Mouse (Mus musculus) urinary bladder, postnatal 36 days (tissue): ENCODE results near the gene B3gnt2.

Experiments used
- DNase-seq, 2 experiments: peaks; one replicate each; pipeline ENCODE4 v3.0.0; 2022; ENCODE audit warnings: low spot score in 2 of 2, mixed read lengths in 1 of 2

Gene B3gnt2

GRCm38 (mm10) chr11:22860335-22861227, at the start of gene B3gnt2:
Gene B3gnt2, minus strand, starts transcription at chr11:22860961.
- peak; percentile 58 to 66 for DNase-seq

GRCm38 (mm10) chr11:22906453-22906865, 45.7 kb upstream of the B3gnt2 start:
- no peak for DNase-seq

- DNase-seq = no peak
Measured at GRCm38 (mm10) chr11:22902923-22903322, 42.2 kb upstream of the B3gnt2 start.

GRCm38 (mm10) chr11:22900041-22900440, 39.3 kb upstream of the B3gnt2 start:
- no peak for DNase-seq

- no peak for DNase-seq
Measured at GRCm38 (mm10) chr11:22897642-22898041, 36.9 kb upstream of the B3gnt2 start.

GRCm38 (mm10) chr11:22897127-22897526, 36.4 kb upstream of the B3gnt2 start:
- DNase-seq = no peak

GRCm38 (mm10) chr11:22893075-22893474, 32.3 kb upstream of the B3gnt2 start:
- DNase-seq = no peak

- no peak for DNase-seq
Measured at GRCm38 (mm10) chr11:22892466-22892865, 31.7 kb upstream of the B3gnt2 start.

GRCm38 (mm10) chr11:22891876-22892275, 31.1 kb upstream of the B3gnt2 start:
- peak in 1 of 2 experiments; percentile 38 for DNase-seq

- DNase-seq = no peak
Measured at GRCm38 (mm10) chr11:22891242-22891641, 30.5 kb upstream of the B3gnt2 start.

GRCm38 (mm10) chr11:22889224-22889623, 28.5 kb upstream of the B3gnt2 start:
- DNase-seq = no peak

- DNase-seq = no peak
Measured at GRCm38 (mm10) chr11:22886991-22887390, 26.2 kb upstream of the B3gnt2 start.

- no peak for DNase-seq
Measured at GRCm38 (mm10) chr11:22885350-22885749, 24.6 kb upstream of the B3gnt2 start.

GRCm38 (mm10) chr11:22883676-22884075, 22.9 kb upstream of the B3gnt2 start:
- DNase-seq = no peak

- DNase-seq = no peak
Measured at GRCm38 (mm10) chr11:22882926-22883325, 22.2 kb upstream of the B3gnt2 start.

- DNase-seq = no peak
Measured at GRCm38 (mm10) chr11:22880383-22881172, 19.8 kb upstream of the B3gnt2 start.

- no peak for DNase-seq
Measured at GRCm38 (mm10) chr11:22879645-22880044, 18.9 kb upstream of the B3gnt2 start.

- no peak for DNase-seq
Measured at GRCm38 (mm10) chr11:22876680-22877330, 16.0 kb upstream of the B3gnt2 start.

GRCm38 (mm10) chr11:22875279-22875678, 14.5 kb upstream of the B3gnt2 start:
- no peak for DNase-seq

- no peak for DNase-seq
Measured at GRCm38 (mm10) chr11:22874747-22875146, 14.0 kb upstream of the B3gnt2 start.

GRCm38 (mm10) chr11:22873383-22873782, 12.6 kb upstream of the B3gnt2 start:
- DNase-seq = no peak

- DNase-seq = no peak
Measured at GRCm38 (mm10) chr11:22872307-22872680, 11.5 kb upstream of the B3gnt2 start.
